Mouse (Mus musculus) heart, adult 11 months (tissue): ENCODE data around the gene Zfp13.
"Not testable (repeated sequence)": the region's sequence is repeated elsewhere in the genome, so short reads cannot be mapped to it uniquely, and the experiment has no call there.

Source experiments
- DNase-seq: peaks from one replicate; pipeline ENCODE4 v3.0.0; 2022

Gene Zfp13

DNA sequence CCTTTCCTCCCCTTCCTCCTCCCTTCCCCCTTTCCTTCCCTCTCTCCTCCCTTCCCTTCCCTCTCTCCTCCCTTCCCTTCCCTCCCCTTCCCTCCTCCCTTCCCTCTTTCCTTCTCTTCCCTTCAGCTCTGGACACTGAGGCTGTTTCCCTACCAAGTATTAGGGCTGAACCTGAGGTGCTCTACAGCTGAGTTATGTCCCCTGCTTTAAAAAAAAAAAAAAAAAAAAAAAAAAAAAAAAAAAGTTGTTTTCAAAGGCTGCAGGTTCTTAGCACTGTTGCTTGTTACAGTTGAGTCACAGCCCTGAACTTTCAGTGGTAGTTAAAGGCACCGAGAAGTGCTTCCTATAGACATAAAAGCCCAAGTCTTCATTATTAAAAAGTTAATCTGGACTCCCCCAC is 67.9 kb downstream of the Zfp13 start:
- not testable (repeated sequence) for DNase-seq
